Mouse (Mus musculus) layer of hippocampus, adult 8-10 months (tissue): ENCODE data around the gene Scgb1b18. TPM values are rescaled to one million over a fixed set of nuclear protein-coding genes. Genes with fewer than 3 reads are reported as not detected.
"Not testable (repeated sequence)": the region's sequence is repeated elsewhere in the genome, so short reads cannot be mapped to it uniquely, and the experiment has no call there.

Experiments used
- DNase-seq, 2 experiments: peaks; one replicate each; pipeline ENCODE4 v3.0.0; 2022; ENCODE audit warnings: low spot score in 2 of 2
- total RNA-seq, 4 experiments: library from RNA; stranded (reverse); gene quantifications; 2 replicates each; pipeline ENCODE4 v1.2.4; 2022

Scgb1b18 gene
- total RNA-seq = not detected

- DNase-seq = not testable (repeated sequence)
These were observed at the start of gene Scgb1b18 for GRCm38 (mm10) chr7:33185268-33185667. Scgb1b18 (plus strand) TSS chr7:33185568.

DNA sequence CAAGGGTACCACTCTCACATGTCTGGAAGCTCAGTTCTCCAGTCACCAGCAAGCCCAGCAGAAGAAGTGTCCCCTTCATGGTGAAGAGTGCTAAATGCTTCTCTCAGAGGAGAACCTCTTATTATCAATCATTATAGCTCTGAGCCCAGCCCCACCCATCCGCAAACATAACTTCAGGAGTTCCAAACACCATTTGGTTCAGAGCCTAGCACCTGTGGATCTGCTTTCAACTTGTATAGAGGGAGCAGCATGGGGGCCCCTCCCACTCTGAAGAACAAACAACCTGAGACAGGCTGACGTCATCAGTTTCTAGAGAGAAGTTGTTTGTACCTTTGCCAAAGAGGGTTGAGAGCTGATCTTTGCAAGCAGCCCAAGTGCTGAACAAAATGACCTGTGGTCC is 11.6 kb upstream of the Scgb1b18 start, which contains the start of gene Scgb2b18:
Gene Scgb2b18 (minus strand): TSS at position 101 of the 400 bp plus-strand sequence.
- not testable (repeated sequence) for DNase-seq

Other genes starting within 250 kb of the Scgb1b18 start
- gene Scgb2b17, start 129.0 kb upstream of the Scgb1b18 start, total RNA-seq = not detected
- gene Scgb1b17, start 122.1 kb upstream of the Scgb1b18 start, total RNA-seq = not detected
- not detected for gene Scgb2b18, start 11.7 kb upstream of the Scgb1b18 start, total RNA-seq
- not detected for gene Scgb2b19, start 94.8 kb downstream of the Scgb1b18 start, total RNA-seq
- not detected for gene Scgb1b19, start 101.7 kb downstream of the Scgb1b18 start, total RNA-seq
- gene Scgb2b20, start 180.8 kb downstream of the Scgb1b18 start, total RNA-seq = not detected
- gene Scgb1b20, start 187.7 kb downstream of the Scgb1b18 start, total RNA-seq = not detected